Mouse (Mus musculus): ENCODE results near the gene Cypt12.
A peak's percentile ranks its signal among the peaks of the same experiment; 100 is the strongest.

Gene Cypt12

GRCm38 (mm10) chr3:17948299-17948698 lies at the start of gene Cypt12:
Gene Cypt12 (plus strand): TSS chr3:17948410.
- no peak for DNase-seq (ENCODE audit: low read depth, low spot score)

GRCm38 (mm10) chr3:17913796-17914195 lies 34.4 kb upstream of the Cypt12 start:
- DNase-seq (ENCODE audit: low read depth, low spot score): peak; percentile 62

GRCm38 (mm10) chr3:17940206-17940605 lies 8.0 kb upstream of the Cypt12 start:
- DNase-seq (ENCODE audit: low read depth, low spot score): no peak

Data from ZHBTc4 (cell line).